Mouse (Mus musculus): ENCODE measurements around the gene Trim45.

- peak; percentile 53 for TF ChIP-seq POLR2A (IDR thresholded peaks at IDR 0.05; ENCODE audit: insufficient read length, low read depth)
- TF ChIP-seq USF1 (IDR thresholded peaks at IDR 0.05; ENCODE audit: low read depth) = no peak
- peak; percentile 98 for TF ChIP-seq E2F4 (IDR thresholded peaks at IDR 0.05; ENCODE audit: insufficient read depth)
- TF ChIP-seq MAX (IDR thresholded peaks at IDR 0.05; ENCODE audit: low read depth) = no peak
Measured at GRCm38 (mm10) chr3:100969176-100969917, 47.3 kb downstream of the Trim45 start, which contains the start of gene Ttf2.
